Mouse (Mus musculus) skeletal muscle tissue, postnatal 0 days (tissue): ENCODE data around the gene Npat. TPM values are rescaled to one million over a fixed set of nuclear protein-coding genes. Genes with fewer than 3 reads are reported as not detected.

Source experiments
- polyA plus RNA-seq: library from polyadenylated mRNA; unstranded; fragments of >200 nt; fragmentation: Nextera tagmentation; extraction: Ambion mirVana; gene quantifications from 2 replicates; pipeline ENCODE4 v1.2.1, GENCODE M21; 2015

Gene Npat
- 5.1 and 5.2 TPM in 2 replicates for polyA plus RNA-seq

DNA sequence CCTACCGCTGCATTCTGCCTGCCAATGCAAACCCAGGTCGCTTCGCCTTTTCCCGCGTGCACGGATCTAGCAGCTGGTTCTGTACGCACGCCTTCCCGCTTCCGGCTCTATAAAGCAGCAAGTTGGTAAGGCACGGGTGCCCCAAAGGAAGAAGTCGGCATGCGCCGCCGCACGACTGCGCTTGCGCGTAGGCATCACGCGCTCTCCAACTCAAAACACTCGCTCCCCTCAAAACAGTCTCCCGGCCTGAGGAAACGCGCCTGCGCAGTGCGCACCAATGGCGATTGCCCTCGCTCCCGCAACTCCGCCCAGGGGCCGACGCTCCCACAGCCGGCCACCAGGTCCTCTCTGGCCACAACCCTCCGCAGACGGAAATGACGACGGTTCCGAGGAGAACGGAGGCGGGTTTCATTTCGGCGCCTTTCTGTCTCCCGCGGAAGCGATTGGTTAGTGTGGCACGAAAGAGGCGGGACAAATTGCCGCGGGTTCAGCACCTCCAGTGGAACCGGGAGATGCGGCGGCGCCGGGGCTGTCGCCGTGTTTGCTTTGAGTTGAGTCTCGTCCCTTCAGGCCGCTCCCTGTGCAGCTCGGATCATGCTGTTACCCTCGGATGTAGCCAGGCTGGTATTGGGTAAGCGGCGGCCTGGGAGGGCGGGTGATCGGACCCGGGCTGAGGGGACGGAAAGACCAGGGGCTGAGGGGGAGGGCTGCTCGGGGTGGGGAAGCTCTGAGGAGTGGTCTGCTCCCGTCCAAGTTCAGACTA lies at the start of gene Npat, which contains the start of gene Atm:
Npat (plus strand) TSS at position 490 of the 763 bp plus-strand sequence.
Atm (minus strand) TSS at position 183 of the 763 bp plus-strand sequence.

DNA sequence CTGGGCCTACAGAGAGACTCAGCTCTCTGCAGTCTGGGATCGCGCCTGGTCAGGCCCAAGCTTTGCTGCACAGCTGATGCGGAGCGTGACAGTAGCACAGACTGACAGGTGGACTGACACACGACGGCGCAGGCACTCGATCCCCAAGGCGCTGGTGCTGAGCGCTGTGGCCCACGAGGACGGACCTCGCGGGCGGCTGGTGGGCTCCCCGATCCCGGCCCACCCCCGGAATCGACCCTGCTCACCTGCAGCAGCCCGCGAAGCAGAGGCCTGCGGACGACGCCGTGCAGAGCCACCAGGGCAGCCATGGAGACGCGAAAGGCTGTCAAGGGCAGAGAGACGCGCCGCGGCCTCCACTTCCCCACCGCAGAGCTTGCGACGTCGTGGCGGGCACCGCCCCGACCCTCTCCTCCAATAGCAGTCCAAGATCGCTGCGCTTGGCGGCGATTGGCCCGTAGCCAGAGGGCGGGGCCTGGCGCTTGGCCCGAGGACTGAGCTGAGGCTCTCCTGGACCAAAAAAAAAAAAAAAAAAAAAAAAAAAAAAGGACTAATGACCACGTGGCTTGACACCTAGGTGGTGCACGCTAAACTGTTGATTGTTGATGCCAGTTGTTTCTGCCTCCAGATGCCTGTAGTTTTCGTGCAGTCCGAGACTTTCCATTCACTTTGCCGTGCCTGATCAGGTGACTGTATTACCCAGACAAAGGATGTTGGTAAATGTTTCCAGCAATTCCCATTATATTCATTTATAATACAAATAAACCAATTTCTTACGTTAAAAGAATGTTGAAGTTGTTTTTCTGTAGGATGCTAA lies 73.3 kb downstream of the Npat start, which contains the start of gene Acat1:
Acat1 (minus strand) TSS at position 415 of the 814 bp plus-strand sequence.

Other genes starting within 250 kb of the Npat start
- gene Exph5, start 235.4 kb upstream of the Npat start, polyA plus RNA-seq: 0.11 and 0.15 TPM in 2 replicates
- 19.1 and 19.9 TPM in 2 replicates for gene Kdelc2, start 153.0 kb upstream of the Npat start, polyA plus RNA-seq
- 0.71 and 0.99 TPM in 2 replicates for gene 4930550C14Rik, start 134.7 kb upstream of the Npat start, polyA plus RNA-seq
- gene Atm, start 307 bp upstream of the Npat start, polyA plus RNA-seq: 3.4 TPM in 2 replicates
- gene Acat1, start 73.3 kb downstream of the Npat start, polyA plus RNA-seq: 198 and 215 TPM in 2 replicates
- gene Cul5, start 133.0 kb downstream of the Npat start, polyA plus RNA-seq: 26.8 and 26.9 TPM in 2 replicates
- gene Rab39, start 169.2 kb downstream of the Npat start, polyA plus RNA-seq: 0.15 TPM in 2 replicates
- 0.12 TPM in 1 of 2 replicates, not detected in the other for gene Slc35f2, start 234.5 kb downstream of the Npat start, polyA plus RNA-seq